Mouse (Mus musculus) cerebellum, adult 18-20 months (tissue): Measurements from ENCODE around the gene Gnb3.
"Not testable (repeated sequence)": the region's sequence is repeated elsewhere in the genome, so short reads cannot be mapped to it uniquely, and the experiment has no call there.

Experiments used
- DNase-seq, 2 experiments: peaks; one replicate each; pipeline ENCODE4 v3.0.0; 2021

Gnb3 gene

DNA sequence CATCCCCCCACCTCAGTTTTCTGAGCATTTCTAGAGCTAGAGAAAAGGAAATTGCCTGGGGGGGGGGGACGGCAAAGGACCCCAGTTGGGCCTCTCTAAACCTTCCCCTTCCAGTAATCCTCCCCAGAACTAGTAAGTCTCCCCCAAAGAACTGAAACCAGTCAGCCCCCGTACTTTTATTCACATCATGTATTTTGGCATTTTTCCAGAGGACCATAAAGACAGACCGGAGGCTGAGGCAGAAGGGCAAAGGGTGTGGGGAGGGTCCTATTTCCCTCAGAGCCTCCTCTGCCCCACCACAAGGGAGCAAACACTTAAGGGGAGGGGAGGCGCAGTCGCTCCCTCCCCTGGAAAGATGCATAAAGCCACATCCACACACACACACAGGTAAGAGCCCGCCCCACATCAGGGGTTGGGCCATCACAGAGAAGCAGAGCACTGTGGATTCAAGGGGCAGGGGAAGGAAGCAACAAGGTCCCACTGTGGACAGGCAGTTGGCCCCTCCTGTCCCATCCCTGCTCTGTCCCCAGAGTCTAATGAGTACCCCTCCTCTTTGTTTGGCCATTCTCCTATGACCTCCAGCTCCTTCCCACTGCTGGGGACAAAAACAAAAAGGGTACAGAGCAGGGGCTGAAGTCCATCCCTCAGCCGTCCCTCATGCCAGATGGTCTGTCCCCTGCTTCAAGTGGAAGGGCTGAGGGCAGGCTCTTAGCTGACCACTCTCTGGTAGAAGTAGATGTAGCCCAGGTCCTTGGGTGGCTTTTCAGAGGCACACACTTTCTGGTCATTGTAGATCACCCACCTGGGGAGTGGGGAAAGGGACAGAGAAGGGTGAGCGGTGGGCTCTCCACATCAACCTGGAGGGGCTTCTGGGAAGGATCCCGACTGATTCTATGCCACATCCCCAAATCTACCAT, 25.0 kb downstream of the Gnb3 start:
- peak in 1 of 2 experiments; percentile 12 for DNase-seq

DNA sequence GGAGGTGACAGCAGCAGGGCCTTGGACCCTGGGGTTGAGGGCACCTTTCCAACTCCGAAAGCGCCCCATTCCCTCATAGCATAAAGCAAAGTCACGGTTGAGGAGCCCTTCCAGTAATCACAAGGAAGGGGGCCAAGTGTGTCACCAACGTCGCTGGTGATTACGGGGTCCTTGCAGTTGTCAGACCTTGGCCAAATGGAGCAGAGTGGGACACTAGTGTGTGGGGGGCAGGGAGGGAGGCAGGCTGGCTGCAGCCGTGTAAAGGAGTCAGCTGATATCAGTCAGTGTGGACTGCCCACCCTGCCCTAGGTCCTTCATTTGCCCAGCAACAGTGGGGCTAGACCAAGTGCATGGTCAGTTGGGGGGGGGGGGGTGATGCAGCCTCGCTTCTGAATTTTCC, 25.6 kb downstream of the Gnb3 start:
- DNase-seq: no peak

- peak; percentile 90 to 94 for DNase-seq
Measured at GRCm38 (mm10) chr6:124813933-124814332, 26.1 kb downstream of the Gnb3 start, which contains the start of gene Tpi1. Gene Tpi1, minus strand, starts transcription at chr6:124814296.

GRCm38 (mm10) chr6:124813496-124813895, 26.6 kb downstream of the Gnb3 start:
- peak; percentile 80 to 81 for DNase-seq

DNA sequence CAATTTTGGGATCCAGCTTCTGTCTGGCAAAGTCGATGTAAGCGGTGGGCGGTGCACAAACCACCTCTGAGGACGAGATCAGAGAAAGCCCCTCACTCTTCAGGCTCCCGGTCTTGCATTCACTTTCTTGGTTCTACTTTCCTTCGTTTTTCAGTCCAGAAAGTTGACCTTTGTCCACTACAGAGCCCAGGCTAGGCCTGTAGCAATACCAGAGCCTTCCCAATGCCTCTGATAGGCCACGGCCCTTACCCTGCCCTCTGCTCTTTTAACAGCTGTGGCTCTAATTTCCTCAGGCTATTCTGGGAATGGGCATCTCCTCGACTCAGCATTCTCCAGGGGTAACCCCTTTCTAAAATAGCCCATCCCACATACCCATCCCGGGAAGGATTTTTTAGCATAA, 27.2 kb downstream of the Gnb3 start:
- peak in 1 of 2 experiments; percentile 43 for DNase-seq

DNA sequence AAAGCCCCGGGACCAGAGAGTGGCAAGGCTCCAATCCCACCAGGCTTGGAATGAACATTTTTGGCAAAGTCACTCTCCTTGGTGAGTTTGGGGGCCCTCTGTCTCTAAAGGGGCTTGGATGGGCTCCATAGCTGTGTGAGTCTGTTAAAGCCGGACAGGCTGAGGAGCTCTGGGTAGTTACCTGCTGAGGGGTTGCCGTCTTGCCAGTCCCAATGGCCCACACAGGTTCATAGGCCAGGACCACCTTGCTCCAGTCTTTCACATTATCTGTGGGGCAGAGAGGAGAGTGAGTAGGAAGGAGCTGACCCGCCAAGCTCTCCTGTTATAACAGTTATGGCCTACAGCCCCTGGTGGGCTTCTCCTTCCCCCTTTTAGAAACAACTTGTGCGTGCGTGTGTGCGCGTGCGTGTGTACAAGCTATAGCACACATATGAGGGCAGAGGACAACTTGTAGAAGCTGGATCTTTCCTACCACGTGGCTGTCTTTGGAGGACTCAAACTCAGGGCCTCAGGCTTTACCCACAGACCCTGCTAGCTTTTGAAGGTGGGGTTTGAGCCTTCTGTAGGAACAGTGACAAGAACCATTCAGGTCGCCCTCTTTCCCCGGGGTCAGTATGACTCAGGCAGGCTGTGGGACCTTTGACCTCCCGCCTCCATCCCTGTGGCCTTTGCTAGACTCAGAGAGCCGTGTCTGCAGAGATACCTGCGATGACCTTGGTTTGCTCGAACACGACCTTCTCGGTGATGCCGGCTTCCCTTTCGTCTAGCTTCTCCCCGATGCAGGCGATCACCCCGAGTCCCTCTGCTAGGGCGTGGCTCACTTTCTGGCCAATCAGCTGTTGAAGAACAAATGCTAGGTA, 28.1 kb downstream of the Gnb3 start:
- DNase-seq: peak in 1 of 2 experiments; percentile 26

DNA sequence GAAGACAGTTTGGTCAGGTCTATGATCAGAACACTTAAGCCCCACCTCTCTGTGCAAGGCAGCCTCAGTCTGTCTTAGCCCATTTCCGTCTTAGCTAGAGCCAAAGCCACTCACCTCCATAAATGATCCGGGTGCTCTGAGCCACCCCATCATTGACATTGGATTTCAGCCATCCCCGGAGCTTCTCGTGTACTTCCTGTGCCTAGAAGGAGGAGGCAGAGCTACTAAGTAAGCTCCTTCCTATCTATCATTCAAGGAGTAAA, 28.7 kb downstream of the Gnb3 start:
- DNase-seq: no peak

GRCm38 (mm10) chr6:124810566-124811402, 29.3 kb downstream of the Gnb3 start:
- peak in 1 of 2 experiments; percentile 24 for DNase-seq

- peak in 1 of 2 experiments; percentile 21 for DNase-seq
Measured at GRCm38 (mm10) chr6:124809775-124810538, 30.1 kb downstream of the Gnb3 start.

- peak; percentile 86 to 90 for DNase-seq
Measured at GRCm38 (mm10) chr6:124809052-124809774, 30.9 kb downstream of the Gnb3 start.

DNA sequence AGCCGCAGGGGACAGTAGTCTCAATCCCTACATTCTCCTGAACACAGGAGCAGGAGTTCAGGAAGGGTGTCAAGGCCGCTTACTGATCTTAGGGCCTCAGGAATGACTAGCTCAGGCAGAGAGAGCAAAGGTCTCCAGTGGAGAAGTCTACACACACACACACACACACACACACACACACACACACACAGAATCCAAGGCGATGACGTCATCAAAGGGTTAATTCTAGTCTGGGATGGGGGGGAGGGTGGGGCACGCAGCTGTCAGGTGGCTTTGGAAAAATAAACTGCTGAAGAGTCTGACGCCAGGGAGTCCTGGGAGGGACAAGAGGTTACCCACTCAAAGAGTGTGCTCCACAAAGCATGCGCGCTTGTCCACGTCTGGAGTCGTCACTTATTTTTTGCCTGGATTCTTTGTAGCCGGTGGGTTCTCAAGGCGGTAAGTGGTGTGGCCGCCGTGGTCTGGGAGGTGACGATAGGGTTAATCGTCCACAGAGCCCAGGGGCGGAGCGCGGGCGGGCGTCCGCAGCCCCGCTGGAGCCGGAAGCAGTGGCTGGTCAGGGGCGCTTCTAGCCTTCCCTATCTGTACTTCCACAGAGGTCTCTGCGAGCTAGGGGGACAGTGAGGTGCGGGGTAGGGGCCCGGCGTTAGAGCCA, 31.6 kb downstream of the Gnb3 start, which contains the start of gene Spsb2:
Gene Spsb2 (plus strand): TSS at position 304 of the 655 bp plus-strand sequence.
- DNase-seq: peak; percentile 58 to 66

DNA sequence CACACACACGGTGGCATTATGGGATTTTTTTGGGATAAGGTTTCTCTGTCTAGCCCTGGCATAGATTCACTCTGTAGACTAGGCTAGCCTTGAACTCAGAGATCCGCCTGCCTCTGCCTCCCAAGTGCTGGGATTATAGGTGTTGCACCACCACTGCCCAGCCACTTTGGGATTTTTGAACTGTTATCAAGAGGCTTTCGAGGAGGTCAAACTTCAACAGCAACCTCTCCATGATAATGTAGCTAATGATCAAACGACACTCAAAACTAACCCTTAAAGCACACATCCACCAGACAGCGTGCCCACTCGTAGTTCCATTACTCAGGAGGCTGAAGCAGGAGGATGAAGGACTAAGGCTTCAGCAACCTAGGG, 32.1 kb downstream of the Gnb3 start:
- peak in 1 of 2 experiments; percentile 3 for DNase-seq

- DNase-seq: peak; percentile 3 to 21
Measured at GRCm38 (mm10) chr6:124807366-124807765, 32.7 kb downstream of the Gnb3 start.

DNA sequence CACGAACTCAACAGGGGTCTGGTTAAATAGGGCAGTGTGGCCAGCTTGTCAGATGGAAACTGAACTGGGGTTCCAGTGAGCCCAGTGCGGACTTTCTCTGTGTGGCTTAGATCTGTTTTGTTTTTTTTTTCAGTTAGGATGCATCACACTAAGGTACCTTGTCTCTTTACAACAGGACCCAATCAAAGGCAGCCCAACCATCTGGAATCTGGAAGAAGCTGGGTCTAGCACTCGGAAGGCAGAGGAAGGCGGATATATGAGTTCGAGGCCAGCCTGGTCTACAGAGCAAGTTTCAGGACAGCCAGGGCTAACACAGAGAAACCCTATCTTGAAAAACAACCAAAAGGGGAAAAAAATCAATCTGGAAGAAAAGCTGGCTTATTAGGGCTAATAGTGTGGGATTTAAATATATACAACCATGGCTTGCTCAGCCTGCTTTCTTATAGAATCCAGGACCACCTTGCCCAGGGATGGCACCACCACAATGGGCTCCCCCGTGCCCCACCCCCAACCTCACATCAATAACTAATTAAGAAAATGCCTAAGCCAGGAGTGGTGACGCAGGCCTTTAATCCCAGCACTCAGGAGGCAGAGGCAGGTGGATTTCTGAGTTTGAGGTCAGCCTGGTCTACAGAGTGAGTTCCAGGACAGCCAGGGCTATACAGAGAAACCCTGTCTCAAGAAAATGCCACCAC, 33.5 kb downstream of the Gnb3 start:
- peak; percentile 11 to 23 for DNase-seq

DNA sequence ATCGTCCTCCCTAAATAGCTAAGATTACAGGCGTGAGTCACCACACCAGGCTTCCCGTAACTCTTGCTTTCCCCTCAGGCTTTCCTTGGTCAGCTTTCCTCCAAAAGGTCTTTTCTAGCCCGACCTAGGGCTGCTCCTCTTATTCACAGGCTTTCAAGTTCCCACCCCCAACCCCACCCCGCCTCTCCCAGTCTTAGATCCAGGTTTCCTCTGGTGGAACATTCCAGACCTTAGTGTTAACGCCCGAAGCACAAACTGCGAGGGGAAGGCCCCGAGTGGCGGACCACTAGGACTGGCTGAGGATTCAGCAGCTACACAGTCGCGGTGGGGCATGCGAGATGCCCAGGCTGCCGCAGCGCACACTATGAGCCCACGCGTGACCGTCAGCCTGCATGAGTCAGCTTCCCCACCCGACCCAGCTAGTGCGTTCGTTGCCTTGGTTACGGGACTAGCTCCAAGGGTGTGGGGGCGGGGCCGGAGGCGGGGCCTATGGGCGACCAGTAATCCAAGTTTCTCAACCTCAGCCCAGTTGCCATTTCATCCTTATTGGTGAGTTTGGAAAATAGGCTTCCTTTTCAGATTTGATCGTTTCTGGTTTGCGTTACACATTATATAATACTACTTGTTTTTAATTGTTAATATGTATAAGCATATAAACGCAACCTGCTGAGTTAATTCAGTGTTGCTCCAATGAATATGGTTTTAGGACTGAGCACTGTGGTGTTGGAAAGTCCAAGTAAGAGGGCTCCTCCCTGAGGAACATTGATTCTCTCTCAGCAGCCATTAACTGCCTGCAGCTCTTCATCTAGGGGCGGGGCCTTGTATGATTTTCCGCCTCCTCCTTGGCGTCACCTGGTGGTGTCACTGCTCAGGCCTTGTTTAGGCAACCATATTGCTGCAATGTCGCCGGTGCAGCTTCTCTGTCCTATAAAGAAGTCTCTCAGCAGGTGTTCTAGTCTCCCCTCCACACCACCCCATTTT, 34.4 kb downstream of the Gnb3 start:
- peak; percentile 92 to 93 for DNase-seq

DNA sequence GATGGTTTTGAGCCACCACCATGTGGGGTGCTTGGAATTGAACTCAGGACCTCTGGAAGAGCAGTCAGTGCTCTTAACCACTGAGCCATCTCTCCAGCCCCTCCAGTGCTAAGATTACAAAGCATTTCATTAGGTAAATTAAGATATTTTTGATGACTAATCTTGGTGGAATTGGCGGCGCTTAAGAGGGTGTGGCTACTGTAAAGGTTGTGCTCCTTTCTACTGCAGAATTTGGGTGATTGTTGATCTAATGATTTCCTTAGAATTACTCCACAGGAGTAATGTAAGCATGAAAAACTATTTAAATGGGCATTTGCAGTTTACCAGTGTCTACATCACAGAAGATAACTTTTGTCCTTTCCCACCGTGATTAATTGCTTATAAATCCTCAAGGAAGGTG, 35.7 kb downstream of the Gnb3 start:
- DNase-seq: peak in 1 of 2 experiments; percentile 0

DNA sequence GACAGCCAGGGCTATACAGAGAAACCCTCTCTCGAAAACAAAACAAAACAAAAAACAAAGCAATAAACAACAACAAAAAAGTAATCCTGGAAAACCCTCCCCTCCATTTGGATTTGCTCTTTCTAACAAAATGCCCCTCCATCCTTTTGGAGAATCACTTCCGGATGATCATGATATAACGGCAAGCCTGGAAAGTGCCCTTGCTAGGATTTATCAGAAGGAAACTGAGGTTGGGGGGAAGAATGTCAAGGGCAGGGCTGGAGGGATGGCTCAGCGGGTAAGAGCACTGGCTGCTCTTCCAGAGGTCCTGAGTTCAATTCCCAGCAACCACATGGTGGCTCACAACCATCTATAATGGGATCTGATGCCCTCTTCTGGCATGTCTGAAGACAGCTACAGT, 36.4 kb downstream of the Gnb3 start:
- not testable (repeated sequence) for DNase-seq

GRCm38 (mm10) chr6:124803061-124803460, 37.0 kb downstream of the Gnb3 start:
- peak in 1 of 2 experiments; percentile 0 for DNase-seq

- DNase-seq: not testable (repeated sequence)
Measured at GRCm38 (mm10) chr6:124802400-124802799, 37.7 kb downstream of the Gnb3 start.
